Mouse (Mus musculus) CD4-positive, CD25-positive, alpha-beta regulatory T cell, adult 4 months (primary cell): ENCODE measurements around the gene Kif1a. TPM values are rescaled to one million over a fixed set of nuclear protein-coding genes. Genes with fewer than 3 reads are reported as not detected.

Experiments
- ATAC-seq: one replicate; pipeline ENCODE4 v1.8.0; 2017
- polyA plus RNA-seq, 2 experiments: library from polyadenylated mRNA; unstranded; fragments of 100-300 nt; shearing (Covaris generic); gene quantifications; one replicate each; pipeline ENCODE4 v1.2.1; 2017

Gene Kif1a
- polyA plus RNA-seq, 2 experiments from 2014 or later: not detected

DNA sequence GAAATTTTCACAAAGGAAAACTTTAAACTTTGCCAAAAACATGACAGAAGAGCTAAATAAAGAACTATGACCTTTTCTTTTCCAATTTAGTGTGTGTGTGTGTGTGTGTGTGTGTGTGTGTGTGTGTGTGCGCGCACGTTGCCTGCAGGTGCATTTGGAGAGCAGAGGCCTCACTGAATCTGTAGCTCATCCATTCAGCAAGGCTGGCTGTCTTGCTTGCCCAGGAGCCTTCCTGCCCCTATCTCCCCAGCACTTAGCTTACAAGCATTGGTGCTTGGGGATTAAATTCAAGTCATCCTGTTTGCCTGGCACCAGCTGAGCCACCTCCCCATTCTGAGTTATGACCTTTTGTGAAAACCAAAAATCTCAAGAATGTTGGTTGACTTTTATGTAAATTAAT lies 9.2 kb downstream of the Kif1a start:
- no peak for ATAC-seq

DNA sequence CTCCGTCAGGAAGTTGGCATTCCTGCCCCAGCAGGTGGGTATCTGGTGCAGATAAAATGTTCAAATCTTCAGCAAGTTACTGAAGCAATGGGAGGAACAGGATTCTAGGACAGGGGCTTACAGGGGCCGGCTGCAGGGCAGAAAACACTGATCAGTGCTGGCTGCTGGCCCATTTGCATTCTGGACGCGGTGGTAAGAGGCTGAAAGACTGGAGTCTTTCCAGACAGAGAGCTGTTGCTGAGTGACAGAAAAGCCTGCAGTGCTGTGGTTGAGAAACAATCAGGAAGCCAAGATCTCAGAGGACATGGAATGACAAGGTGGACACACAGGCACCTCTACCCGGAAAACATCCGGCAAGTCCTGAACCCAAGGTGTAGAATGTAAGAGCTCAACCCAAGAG lies 16.6 kb downstream of the Kif1a start:
- ATAC-seq: no peak

DNA sequence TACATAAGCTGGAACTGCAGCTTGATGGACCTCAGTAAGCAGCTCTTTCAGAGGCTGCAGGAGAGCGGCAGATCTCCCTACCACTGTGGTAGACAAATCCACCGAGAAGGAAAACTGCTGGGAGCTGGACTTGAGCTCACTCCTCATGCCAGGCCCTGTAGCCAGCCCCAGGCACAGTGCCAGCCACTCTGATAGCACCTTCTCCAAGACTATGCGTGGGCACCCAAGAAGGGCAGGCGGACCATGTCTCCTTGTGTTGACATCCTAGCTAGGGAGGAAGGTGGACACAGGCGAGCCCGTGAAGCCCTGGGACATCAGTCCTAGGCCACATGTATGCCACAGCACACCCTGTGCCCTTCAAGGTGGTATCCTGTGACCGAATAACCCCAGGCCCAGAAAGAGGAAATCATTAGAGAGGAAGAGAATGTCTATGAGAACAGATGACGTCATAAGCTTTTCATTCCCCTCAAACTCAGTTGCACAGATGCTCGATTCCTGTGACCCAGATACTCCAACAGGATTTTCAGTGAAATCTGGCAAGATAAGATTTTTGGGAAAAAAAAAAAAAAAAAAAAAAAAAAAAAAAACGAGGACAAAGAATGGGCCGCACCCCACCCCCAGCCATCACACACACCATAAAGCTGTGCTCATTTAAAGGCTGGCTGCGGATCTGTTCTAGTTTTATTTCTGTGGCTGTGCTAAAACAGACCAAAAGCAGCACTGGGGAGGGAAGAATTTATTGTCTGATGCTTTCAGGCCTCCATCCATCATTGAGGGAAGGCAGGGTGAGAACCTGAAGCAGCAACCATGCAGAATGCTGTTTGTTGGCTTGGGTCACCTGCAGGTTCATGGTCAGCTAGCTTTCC lies 18.1 kb downstream of the Kif1a start:
- ATAC-seq: no peak

- ATAC-seq: no peak
Observed at GRCm38 (mm10) chr1:93082121-93082520, 19.6 kb downstream of the Kif1a start.

- ATAC-seq: no peak
Observed at GRCm38 (mm10) chr1:93080930-93081589, 20.7 kb downstream of the Kif1a start.

DNA sequence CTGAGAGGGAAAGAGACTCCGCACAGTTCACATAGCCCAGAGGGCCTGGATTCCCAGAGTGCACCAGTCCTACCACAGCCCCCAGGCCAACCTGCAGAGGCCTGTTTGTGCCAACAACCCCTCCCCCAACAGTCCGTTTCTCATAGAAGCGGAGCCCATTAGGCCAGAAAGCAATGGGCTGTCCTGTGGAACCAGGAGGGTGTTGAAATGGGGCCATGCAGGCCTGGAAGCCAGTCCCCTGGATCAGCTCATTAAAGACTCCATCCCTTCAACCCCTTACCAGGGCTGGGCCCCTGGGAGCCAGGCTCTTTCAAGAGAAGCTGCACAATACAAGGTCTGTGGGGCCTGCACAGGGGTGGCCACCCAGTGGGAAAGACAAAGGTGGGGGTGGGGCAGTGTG lies 22.1 kb downstream of the Kif1a start:
- ATAC-seq: no peak

GRCm38 (mm10) chr1:93072279-93072865 lies 29.4 kb downstream of the Kif1a start:
- ATAC-seq: no peak

- ATAC-seq: no peak
Observed at GRCm38 (mm10) chr1:93071487-93071971, 30.2 kb downstream of the Kif1a start.

- no peak for ATAC-seq
Observed at GRCm38 (mm10) chr1:93070881-93071280, 30.9 kb downstream of the Kif1a start.

- ATAC-seq: no peak
Observed at GRCm38 (mm10) chr1:93068553-93068952, 33.2 kb downstream of the Kif1a start.

DNA sequence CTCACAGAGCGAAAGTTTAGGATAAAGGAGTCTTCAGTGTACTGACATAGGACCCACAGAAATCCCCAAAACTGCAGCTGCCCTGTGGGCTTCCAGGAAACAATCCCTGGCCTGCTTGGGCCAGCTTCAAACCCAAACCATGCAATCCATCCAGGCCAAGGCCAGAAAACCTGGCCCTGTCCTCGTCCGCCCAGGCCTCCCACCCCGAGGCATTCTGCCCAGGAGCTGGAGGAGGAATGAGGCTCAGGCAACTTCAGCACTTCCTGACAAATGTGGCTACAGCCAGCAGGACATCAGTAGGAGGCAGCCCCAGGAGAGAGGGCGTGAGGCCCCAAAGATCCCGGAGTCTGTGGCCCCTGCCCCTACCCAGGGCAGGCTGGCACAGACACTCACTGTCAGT lies 36.1 kb downstream of the Kif1a start:
- no peak for ATAC-seq

DNA sequence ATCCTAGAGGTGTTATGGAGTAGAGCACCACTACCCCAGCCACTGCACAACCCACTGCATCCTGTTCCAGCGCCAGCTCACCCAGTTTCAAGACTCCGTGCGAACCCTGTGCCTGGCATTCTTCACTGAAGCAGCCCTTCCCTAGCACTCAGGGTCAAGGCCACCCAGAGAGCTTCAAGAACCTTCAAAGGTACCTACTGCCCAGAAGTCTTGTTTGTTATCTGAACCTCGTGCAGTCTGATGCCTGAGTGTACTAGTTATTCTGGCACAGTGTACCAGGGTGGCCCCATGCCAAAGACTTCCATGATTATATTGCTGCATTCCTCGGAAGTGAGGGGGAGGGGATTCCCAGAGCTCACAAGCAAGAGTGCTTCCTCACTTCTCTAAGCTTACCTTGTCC lies 38.1 kb downstream of the Kif1a start:
- ATAC-seq: no peak

GRCm38 (mm10) chr1:93051124-93051833 lies 50.5 kb downstream of the Kif1a start:
- ATAC-seq: no peak

DNA sequence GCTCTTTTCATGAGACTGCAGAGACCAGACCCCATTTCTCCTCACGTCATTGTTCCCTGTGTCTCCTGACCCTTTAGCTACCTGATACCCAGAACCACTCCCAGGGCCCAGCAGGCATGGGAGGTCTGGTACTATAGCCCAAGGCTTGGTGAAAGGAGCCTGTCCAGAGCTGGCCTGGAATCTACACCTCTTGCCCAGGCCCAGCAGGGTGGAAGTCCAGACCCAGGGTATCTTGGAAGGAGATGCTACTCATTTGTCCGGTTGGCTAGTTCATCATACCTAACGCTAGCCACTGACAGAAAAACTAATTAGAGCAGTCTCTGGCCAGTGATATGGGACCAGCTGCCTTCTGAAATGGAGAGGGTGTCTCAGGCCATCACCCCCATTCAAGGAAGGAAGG lies 51.7 kb downstream of the Kif1a start:
- ATAC-seq: no peak

DNA sequence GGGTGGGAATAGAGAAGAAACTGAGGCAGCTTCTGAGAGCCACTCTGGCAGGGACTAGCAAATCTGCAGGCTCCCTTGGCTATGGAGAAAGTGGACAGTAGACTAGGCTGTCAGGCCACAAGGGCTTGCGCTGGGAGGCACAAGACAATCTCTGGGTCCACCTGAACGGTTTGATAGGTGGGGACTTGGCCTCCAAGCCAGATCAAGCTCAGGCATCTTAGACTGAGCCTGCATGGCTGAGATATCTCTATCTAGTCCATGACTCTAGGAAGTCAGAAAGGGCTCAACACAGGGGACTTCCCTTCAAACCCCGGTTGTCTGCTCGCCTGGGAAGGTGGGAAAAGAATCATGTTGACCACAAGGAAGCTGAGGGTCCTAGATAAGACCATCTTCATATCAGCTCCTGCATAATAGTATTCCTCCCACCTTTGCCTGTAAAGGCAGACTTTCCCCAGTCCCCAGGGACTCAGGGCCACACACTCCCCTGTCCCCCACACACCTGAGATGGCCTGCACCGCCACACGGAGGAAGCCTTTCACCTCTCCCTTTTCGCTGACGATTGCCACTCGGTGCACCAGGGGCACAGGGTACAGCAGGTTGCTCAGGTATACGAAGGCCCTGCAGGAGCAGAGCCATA lies 55.5 kb downstream of the Kif1a start:
- ATAC-seq: no peak

DNA sequence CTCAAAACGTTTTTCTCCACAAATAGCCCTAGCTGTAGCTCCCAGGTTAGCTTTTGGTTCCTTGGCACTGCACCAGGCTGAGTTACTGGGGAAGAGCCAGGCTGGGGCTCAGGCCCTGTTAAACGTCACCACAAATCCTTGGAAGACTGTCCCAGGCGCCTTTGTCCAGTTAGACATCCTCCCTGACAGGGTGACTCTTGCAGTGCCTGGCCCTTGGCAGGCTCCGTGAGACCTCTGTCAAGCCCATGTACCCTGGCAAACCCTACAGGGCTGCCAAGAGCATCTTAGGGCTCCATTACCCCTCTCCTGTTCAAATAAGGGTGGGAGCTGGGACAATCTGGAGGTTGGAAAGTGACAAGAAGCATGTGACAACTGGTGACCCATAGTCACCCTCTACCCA lies 65.8 kb downstream of the Kif1a start:
- no peak for ATAC-seq

DNA sequence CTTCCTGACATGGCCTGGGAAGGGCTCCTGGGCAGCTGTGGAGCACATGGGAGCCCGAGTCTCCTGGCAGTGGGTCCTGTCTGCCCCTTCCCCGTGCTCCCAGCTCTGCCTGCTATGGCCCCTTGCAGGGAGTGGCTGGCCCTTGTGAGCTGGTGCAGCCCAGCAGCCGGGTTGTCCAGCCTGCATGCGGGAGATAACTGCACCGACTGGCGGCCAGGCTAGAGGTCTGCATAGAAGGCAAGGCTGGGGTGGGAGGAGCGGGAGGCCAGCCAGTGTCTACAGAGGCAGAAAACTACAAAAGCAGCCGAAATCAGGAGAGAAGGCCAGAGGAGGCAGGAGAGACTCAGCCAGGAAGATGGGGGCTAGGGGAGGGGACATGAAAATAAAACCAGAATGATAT lies 67.8 kb downstream of the Kif1a start:
- ATAC-seq: no peak

GRCm38 (mm10) chr1:93031199-93031598 lies 70.6 kb downstream of the Kif1a start:
- ATAC-seq: no peak

DNA sequence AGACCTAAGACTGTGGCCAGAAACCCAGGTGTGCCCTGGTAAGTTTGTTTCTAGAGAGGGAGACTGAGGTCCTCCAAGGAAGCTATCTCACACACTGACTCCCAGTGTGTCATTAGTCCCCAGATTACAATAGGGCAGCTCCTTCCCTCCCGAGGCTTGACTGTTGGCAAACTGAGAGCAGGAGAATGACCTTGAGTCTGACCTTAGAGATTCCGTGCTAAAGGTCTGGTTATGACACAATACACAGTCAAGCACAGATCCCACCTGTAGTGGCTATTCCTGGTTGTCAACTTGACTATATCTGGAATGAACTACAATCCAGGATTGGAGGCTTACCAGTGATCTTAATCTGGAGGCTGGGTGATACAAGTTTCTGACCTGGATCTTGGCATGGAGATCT lies 71.7 kb downstream of the Kif1a start:
- ATAC-seq: no peak

GRCm38 (mm10) chr1:93029387-93029786 lies 72.4 kb downstream of the Kif1a start:
- no peak for ATAC-seq

DNA sequence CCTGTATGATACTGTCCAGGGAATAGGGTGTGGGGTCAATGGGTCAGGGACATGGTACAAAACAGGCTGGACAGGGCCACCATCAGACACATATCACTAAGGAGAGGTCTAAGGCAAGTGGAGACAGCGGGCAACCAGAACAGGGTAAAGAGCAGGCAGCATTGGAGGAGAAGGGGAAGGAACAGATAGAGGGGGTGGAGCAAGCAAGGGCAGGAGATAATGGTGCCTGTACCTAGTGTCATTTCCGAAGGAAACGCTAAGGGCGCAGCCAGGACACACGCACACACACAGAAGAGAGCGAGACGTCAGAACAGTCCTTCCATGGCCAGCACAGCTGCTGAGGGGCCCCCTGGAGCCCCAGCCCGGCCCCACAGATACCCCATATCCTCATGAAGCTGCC lies 75.2 kb downstream of the Kif1a start:
- no peak for ATAC-seq

DNA sequence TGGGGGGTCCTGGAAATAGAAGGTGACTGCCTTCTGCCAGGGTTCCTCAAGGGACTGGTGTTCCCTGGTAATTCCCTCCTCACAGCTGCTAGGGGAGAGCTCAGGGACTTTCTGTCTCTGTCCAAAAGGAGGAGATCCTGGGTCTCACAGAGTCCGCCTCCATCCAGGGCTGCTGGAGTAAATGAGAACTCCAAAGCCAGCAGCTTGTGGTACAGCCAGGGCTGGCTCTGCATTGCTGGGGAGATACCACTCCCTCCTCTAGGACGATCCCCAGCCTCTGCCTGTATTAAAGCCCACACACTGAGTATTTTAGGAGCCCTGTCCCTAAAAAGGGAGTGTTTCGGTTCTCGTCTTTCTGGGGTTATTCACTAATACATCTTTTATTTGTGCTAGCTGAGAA lies 81.1 kb downstream of the Kif1a start:
- ATAC-seq: no peak

DNA sequence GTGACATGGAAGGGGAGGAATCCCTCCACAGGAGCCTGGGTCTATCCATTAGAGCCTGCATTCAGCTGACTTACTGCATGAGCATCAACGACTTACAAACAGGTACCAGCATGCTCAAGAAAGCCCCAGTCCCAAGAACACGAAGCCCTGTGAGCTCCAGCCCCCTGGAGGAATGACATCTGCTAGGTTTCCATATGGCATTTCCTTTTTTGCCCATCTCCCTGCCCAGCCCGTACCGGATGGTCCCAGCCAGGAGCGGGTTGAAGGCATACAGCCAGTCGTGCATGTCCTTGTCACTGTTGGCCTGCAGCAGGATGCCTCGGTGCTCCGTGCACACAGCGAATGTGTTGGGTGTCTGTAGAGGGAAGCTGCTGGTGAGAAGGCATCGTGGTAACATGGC lies 83.0 kb downstream of the Kif1a start:
- no peak for ATAC-seq
